Mouse (Mus musculus): ENCODE data around the gene Tns4.

Gene Tns4

DNA sequence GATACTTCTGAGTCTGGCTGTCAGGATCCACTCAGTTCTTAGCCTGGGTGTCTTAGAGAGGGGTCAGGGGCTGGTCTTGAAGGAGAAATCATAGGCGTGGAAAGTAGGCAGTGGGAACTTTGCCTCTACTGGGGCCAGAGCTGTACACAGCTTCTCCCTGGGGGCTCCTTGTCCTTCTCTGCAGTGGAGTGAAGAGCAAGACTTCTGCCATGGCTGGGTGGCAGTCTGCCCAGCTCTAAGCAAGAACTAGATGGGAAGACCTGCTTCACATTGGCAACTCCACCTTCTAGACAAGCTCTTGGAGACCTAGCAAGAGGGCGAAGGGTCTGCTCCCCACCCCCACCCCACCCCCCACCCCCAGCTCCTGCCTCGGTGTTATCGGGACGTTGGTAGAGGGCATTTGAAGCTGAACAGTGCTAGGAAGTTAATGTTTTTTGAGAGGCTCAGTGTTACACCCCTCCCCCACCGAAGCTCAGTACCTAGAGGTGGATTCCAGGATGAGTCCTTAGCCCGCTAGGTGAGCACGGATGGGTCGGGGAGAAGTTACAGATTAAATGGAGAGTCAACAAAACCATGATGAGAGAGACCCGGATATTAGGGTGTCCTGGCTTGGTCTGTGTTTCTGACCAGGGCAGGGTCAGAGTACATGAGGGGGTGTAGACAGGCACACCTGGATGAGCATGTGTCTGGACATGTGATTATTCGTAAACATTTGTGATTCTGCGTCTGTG is 43.8 kb downstream of the Tns4 start:
- no peak for DNase-seq (ENCODE audit: low spot score)

DNA sequence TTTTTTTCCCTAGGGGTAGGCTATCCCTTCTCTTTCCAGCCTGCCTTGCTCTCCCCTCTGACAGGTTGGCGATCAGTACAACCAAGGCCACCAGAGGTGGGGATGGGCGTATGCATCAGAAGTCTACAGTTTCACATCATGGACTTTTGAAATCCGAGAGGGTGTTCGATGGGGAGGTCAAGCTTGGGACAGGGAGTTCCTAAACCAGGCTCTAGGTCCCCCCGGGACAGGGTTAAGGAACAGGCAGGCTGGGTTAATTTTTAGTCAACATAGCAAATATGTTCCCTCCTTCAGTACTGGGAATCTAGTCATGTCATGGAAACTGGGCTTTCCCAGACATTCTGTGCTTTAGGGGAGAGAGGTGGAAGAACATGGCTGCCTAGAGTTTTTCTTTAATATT is 44.8 kb downstream of the Tns4 start:
- no peak for DNase-seq (ENCODE audit: low spot score)

DNA sequence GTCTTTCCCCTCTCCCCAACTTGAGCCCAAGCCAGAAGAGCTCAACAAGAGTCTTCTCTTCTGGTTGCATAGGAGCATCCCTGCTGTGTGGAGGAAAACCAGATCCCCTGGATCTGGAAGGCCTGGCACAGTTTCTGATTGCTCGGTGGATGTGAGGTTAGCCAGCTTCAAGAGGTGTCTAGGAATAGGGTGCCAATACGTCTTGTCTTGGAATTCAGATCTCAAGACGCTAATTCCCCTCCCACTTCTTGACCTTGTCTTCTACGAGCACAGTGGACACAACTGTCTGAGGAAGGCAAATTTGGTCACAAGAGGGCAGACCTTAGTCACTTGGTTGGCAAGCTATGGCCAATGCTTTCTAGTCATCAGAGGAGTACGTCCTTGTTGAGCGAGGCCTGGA is 45.5 kb downstream of the Tns4 start:
- no peak for DNase-seq (ENCODE audit: low spot score)

DNA sequence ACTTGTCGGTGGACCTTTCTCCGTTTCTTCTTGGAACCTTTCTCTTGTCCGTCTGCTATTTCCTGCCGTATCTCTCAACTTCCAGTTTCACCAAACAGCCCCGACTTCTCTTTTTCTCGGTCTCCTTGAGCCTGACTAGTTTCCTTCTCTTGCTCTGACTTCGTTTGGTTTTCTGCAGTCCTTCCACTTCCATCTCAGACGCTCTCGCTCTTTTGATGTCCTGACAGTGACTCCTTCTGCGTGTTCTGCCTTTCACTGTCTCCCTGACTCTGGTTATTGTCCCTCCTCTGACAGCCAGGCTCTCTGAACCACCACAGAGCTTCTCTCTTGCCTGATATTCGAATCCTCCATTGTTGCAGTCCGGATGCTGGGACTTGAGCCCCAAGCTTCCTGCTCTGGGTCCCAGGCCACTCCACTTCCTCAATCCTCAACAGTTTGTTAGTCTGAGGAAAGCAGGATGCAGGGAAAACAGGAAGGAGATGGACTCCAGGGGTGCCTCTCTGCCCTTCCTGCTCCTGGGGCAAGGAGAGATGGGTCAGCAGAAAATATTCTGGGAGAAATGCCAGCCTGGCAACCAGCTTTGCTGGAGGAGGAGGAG is 46.2 kb downstream of the Tns4 start:
- peak; percentile 50 for DNase-seq (ENCODE audit: low spot score)

DNA sequence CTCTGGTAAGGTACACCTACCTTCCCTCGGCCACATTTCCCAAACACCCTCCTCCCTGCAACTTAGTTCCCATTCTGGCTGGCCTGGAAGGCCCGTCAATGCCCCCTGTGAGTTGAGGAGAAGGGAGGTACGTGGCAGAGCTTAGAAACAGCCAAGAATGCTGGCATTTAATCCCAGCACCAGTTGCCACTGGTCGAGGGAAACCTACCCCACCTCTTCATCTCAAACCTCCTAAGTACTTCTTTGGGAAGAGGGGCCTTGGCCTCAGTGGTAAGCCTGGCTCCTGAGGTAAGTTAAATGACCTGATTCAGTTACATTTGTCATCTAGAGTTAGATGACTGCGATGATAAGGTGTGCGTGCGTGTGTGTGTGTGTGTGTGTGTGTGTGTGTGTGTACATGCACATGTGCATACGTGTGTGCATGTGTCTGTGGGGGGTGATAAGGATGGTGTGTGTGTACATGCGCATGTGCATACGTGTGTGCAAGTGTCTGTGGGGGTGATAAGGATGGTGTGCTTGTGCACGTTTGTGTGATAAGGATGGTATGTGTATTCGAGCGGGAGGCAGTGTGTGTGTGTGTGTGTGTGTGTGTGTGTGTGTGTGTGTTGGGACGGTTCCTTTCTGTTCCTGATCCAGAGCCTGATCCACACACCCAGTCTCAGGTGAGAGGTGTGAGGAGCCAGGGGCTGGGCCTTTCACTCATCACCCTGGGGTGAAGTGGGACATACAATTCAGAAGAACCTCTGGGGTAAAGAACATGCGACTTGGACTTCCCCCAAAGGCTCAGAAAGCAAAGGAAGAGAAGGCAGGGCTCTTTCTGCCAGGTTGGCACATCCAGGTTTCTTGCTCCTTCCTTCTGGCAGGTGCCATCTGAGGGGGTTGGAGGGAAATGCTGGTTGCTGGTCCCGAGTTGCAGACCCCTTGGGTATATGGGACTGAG is 47.0 kb downstream of the Tns4 start:
- no peak for DNase-seq (ENCODE audit: low spot score)

DNA sequence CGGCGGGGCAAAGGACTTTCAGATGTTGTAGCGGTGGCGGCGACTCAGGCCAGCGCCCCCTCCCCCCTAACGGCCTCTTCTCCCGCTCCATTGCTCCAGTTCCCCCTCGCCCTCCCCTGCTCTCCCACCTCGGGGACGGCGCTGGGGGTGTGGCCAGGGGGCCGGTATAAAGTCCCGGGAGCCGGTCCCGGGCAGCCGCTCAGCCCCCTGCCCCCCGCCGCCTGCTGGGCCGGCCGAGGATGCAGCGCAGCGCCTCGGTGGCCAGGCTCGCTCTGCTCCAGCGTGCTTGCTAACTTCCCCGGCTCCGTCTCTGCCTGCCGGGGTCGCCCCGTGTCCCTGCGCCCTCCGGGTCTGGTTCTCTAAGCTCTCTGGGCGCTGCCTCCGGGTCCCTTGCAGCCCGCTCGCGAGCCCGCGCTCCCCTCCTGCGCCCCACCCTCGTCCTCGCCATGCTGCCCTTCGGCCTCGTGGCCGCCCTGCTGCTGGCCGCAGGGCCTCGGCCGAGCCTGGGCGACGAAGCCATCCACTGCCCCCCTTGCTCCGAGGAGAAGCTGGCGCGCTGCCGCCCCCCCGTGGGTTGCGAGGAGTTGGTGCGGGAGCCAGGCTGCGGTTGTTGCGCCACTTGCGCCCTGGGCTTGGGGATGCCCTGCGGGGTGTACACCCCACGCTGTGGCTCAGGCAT is 47.9 kb downstream of the Tns4 start, which contains the start of gene Igfbp4:
TSS of gene Igfbp4 (plus strand) at position 194 of the 679 bp plus-strand sequence.
- DNase-seq (ENCODE audit: low spot score), result peak; percentile 85

DNA sequence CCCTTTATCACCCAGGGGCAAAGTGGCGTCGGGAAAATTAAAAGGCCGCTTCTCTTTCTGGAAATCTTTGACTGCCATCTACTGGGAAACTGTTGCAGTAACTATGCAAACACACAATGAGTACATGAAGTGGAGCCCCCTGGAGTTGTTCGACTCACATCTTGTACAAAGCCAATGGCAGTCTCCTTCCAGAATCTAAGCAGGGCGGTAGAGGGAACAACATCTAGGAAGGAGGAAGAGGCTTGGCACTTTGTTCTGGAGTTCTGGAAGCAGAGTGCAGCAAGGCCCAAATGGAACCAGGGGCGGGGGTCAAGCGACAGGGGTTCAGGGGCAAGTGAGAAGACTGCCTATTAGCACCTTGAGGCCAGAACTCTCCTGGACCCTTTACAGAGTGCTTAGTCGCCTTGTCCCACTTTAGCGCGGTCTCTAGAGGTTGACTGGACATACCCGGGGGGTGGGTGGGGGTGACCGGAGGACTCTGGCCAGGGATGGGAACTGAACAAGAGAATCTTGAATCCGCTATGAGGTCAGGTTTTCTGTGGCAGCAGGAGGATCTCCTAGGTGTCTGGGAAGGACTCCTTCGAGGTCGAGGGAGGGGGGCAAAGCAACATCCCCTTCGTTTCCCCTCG is 48.6 kb downstream of the Tns4 start:
- DNase-seq (ENCODE audit: low spot score), result peak; percentile 70

DNA sequence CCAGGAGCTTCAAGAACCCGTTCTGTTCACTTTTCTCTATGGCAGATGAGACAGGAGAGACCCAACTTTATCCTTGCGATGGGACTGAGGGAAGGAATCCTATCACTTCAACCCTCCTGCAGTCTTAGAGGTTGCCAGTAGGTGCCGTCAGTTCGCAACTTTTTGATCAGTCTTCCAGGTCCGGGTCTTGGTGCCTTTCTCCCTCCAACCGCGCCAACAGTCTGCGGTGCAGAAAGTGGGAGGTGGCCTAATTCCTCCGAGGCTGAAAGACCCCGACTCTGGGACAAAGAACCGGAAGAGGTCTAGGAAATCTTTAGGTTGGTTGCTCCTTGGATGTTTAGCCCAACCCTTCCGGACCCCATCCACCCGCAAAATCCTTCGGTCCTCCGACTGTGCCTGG is 49.3 kb downstream of the Tns4 start:
- peak; percentile 97 for DNase-seq (ENCODE audit: low spot score)

DNA sequence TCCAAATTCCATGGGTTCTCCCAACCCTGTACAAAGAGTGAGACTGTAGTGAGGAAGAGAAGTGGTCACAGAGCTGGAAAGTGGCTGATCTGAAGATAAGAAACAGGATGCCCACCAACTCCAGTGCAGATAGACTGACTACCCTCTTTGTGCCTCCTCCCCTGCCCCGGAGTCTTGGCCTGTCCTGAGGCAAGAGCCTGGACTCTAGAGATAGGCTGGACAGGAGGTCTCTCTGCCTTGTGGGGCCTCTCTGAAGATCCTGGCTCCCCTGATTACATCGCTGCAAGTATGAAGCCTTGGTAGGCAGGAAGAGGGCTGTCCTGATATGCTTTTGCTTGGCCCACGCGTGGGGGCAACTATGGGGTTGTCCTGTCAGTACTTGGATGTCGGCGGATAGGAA is 52.9 kb downstream of the Tns4 start:
- no peak for DNase-seq (ENCODE audit: low spot score)

DNA sequence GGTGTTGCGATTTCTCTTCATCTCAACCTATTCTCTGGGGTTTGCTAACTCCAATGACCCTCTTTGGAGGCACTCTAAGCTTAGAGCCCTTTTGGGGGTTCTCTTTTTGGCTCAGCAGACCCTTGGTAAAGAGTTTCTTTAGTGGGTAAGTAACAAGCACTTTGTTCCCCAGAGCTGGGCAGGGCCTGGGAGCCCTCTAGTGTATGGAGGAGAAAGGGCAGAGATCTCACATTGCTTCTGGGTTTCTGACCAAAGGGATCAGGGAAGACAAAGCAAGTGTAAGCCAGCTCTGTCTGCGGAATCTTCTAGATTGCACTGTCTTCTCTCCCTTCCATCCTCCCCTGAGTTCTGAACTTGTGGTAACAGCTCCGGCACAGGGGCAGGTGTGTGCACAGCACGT is 53.8 kb downstream of the Tns4 start:
- no peak for DNase-seq (ENCODE audit: low spot score)

DNA sequence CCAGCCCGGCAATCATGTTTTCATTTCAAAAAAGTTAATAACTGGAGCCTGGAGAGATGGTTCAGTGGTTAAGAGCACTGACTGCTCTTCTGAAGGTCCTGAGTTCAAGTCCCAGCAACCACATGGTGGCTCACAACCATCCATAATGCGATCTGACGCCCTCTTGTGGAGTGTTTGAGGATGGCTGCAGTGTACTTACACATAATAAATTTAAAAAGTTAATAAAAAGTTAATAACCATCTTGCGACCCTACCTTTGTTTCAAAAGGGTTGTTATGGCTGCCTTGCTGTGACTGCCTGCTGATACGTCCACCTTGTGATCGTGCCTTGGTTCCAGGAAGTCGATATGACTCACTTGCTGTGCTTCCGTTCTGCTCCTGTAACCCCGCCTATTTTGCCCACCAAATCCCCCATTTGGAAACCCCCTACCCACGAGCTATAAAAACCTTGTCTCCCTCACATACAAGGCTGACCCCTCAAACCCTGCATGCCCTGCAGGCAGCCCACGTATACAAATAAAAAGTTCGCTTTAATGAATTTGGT is 62.1 kb downstream of the Tns4 start:
- no peak for DNase-seq (ENCODE audit: low spot score)

DNA sequence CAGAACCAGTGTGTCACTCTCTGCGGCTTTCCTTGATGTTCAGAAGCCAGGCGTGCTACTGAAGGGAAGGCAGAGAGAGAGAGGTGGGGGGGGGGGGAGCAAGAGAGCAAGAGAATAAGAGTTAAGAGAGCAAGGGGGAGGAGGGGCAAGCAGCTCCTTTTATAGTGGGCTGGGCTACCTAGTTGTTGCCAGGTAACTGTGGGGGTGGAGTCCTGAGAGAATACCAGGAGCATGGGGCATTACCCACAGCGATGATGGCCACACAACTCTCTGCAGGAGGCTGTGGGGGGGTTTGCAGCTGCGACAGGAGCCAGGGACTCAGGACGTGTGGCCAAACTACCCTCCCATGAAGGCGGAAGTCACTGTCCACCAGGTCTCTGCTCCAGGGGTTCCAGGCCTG is 63.2 kb downstream of the Tns4 start:
- no peak for DNase-seq (ENCODE audit: low spot score)

DNA sequence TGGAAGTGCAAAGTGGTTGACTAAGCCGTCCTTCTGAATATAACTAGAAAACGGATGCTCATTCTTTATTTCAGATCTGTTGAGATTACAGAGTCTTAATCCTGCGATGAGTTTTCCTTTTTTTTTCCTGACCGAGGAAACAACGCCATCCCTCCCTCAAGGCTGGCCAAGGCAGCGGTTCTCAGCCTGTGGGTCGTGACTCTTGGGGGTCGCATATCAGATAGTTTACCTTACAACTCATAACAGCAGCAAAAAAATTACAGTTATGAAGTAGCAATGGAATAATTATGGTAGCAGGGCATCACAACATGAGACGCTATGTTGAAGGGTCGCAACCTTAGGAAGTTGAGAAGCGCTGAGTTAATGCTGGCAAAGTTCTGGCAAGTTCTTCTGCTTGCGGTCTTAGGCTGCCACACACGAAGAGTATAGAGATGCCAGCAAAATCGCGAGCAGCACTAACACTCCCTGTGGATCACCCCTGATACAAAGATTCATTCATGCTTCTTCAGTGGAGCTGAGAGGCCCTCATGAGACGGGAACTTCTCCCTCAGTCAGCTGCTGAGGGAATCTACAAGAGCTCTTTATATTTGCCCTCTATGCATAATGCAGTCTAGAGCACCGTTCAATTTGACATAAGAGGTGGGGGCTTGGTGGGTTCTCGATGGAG is 64.5 kb downstream of the Tns4 start:
- no peak for DNase-seq (ENCODE audit: low spot score)

DNA sequence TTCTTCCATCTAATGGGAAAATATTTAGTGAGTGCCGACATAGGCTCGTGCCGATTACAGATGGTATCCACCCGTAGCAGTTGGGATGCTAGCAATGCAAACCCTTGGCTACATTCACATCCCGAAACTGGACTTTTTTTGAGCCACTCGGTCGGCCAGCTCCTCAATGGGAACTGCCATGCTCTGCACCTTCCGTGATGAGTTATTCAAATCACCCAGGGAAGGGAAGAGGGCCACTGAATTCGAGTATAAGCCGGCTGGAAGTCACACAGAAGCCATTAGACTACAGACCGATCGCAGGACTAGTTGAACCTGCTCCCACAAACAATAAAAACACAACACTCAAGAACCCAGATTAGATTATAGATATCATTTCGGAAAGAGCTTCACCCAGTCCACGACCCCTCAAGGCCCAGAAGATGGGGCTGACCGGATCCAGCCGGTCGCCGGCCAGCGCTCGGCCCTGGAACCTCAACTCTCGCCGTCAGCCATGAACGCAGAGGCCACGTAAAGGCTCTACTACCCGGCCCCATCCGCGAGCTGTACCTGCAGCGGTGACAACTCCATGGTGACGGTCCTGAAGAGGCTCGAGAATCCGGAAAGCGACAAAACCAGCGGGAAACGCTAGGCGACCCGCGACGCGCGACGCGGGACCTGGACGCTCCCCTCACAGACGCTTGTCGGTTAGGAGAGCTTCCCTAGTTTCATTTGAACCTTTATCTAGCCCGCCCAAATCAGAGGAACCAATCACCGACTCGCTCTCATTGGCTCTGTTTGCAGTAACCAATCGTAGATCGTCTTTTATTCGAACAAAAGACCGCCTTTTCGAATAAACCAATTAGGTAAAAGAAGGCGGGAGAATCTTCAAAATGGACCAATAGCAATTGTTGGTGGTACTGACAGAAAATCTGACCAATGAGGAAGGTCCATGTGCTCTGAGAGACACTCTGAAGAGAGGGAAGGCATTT is 65.3 kb downstream of the Tns4 start, which contains the start of gene Top2a:
TSS of gene Top2a (minus strand) at position 690 of the 968 bp plus-strand sequence.
- DNase-seq (ENCODE audit: low spot score), result peak; percentile 95

DNA sequence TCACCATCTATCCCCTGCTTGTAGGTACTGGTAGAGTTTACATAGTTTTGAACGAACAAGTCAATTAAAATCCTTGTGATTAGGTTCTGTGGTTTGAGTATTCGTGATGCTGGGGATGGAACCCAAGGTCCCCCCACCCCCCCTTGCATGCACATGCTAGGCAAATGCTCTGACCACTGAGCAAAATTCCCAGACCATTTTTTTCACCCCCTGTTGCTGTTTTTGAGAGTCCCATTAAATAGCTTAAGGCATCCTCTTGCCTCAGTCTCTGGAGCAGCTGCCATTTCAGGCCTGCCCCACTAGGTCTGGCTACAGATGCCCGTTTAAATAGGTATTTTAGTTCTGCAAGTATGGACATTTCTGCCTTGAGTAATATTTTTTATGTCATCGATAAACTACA is 66.0 kb downstream of the Tns4 start:
- no peak for DNase-seq (ENCODE audit: low spot score)

DNA sequence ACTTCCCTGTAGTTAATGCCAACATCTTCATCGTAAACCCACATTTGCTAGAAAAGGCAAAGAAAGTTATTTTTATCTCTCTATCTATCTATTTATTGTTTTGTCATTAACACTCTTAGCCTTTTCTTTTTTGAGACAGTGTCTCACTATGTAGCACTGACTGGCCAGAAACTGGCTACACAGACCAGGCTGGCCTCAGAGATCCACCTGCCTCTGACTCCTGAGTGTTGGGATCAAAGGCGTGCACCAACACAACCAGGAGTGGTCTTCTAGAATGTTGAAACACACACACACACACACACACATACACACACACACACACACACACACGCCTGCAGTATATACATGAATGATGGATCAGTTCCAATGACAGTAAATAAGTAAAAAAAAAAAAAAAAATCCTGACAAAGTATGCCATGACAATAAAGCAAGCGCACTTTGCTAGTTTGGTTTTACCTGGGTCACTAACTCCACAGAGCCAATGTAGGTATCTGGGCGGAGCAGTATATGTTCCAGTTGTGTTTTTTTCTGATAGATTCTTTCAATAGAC is 66.6 kb downstream of the Tns4 start:
- no peak for DNase-seq (ENCODE audit: low spot score)

DNA sequence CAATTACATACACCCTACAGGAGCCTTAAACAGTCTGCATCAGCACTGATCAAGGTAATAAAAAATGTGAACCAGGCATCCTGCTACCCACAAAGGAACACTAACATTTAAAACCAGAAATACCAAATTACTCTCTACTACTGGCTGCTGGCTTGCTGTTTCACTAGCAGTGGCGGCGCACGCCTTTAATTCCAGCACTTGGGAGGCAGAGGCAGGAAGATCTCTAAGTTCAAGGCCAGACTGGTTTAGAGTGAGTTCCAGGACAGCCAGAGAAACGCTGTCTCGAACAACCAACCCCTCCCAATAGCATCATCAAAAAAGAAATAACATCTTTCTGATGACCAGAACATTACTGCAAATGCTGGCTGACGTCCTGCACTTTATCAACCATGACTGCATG is 69.3 kb downstream of the Tns4 start:
- DNase-seq (ENCODE audit: low spot score), result no peak

Data from embryo, embryonic 10 days (tissue).